Mouse (Mus musculus): ENCODE results near the gene Morf4l2. TPM values are rescaled to one million over a fixed set of nuclear protein-coding genes. Genes with fewer than 3 reads are reported as not detected.

The Morf4l2 gene
- polyA plus RNA-seq, 1 experiment from 2014 or later = 616 TPM

Other genes starting within 250 kb of the Morf4l2 start
- not detected in 2 replicates for gene Kir3dl1, start 225.7 kb downstream of the Morf4l2 start, polyA plus RNA-seq (2016; fragmentation: Nextera tagmentation; extraction: Ambion mirVana)
- not detected in 2 replicates for gene Kir3dl2, start 199.6 kb downstream of the Morf4l2 start, polyA plus RNA-seq (2016; fragmentation: Nextera tagmentation; extraction: Ambion mirVana)
- gene Tceal3, start 152.8 kb downstream of the Morf4l2 start, polyA plus RNA-seq (2016; fragmentation: Nextera tagmentation; extraction: Ambion mirVana) = 11.3 and 14.1 TPM in 2 replicates
- gene Tceal1, start 35.7 kb downstream of the Morf4l2 start, polyA plus RNA-seq (2016; fragmentation: Nextera tagmentation; extraction: Ambion mirVana) = 10.2 and 10.3 TPM in 2 replicates
- 0.11 and 0.14 TPM in 2 replicates for gene Glra4, start 36.5 kb upstream of the Morf4l2 start, polyA plus RNA-seq (2016; fragmentation: Nextera tagmentation; extraction: Ambion mirVana)
- gene Plp1, start 79.0 kb upstream of the Morf4l2 start, polyA plus RNA-seq (2016; fragmentation: Nextera tagmentation; extraction: Ambion mirVana) = 19.4 and 19.5 TPM in 2 replicates
- gene Rab9b, start 125.1 kb upstream of the Morf4l2 start, polyA plus RNA-seq (2016; fragmentation: Nextera tagmentation; extraction: Ambion mirVana) = 1.6 and 3.1 TPM in 2 replicates
- gene H2bfm, start 183.6 kb upstream of the Morf4l2 start, polyA plus RNA-seq (2016; fragmentation: Nextera tagmentation; extraction: Ambion mirVana) = not detected in 2 replicates
- 39.2 and 41.4 TPM in 2 replicates for gene Tmsb15b2, start 231.8 kb upstream of the Morf4l2 start, polyA plus RNA-seq (2016; fragmentation: Nextera tagmentation; extraction: Ambion mirVana)
- 4.6 and 5.4 TPM in 2 replicates for gene Tmsb15l, start 233.2 kb upstream of the Morf4l2 start, polyA plus RNA-seq (2016; fragmentation: Nextera tagmentation; extraction: Ambion mirVana)
- 17.0 and 18.7 TPM in 2 replicates for gene Tmsb15b1, start 233.2 kb upstream of the Morf4l2 start, polyA plus RNA-seq (2016; fragmentation: Nextera tagmentation; extraction: Ambion mirVana)
- gene Zcchc18, start 249.5 kb upstream of the Morf4l2 start, polyA plus RNA-seq (2016; fragmentation: Nextera tagmentation; extraction: Ambion mirVana) = 50.8 and 71.3 TPM in 2 replicates

Measured in midbrain, embryonic 10.5 days (tissue).